Mouse (Mus musculus) spleen, adult 12 weeks (tissue): Measurements from ENCODE around the gene Prkca.

Experiments used
- DNase-seq: peaks from one replicate; pipeline ENCODE4 v3.0.0; 2022; ENCODE audit warnings: low spot score

Prkca gene

GRCm38 (mm10) chr11:107996896-107997670 is 346.6 kb downstream of the Prkca start:
- DNase-seq: no peak

- no peak for DNase-seq
Observed at GRCm38 (mm10) chr11:107994487-107994886, 349.2 kb downstream of the Prkca start.

- no peak for DNase-seq
Observed at GRCm38 (mm10) chr11:107993792-107994191, 349.9 kb downstream of the Prkca start.

GRCm38 (mm10) chr11:107992500-107992899 is 351.2 kb downstream of the Prkca start:
- DNase-seq: no peak

- no peak for DNase-seq
Observed at GRCm38 (mm10) chr11:107991990-107992389, 351.7 kb downstream of the Prkca start.

GRCm38 (mm10) chr11:107989241-107989640 is 354.5 kb downstream of the Prkca start:
- DNase-seq: no peak

- no peak for DNase-seq
Observed at GRCm38 (mm10) chr11:107985941-107986340, 357.8 kb downstream of the Prkca start.

- DNase-seq: no peak
Observed at GRCm38 (mm10) chr11:107983883-107984282, 359.8 kb downstream of the Prkca start.

- no peak for DNase-seq
Observed at GRCm38 (mm10) chr11:107983224-107983623, 360.5 kb downstream of the Prkca start.

GRCm38 (mm10) chr11:107982225-107982896 is 361.4 kb downstream of the Prkca start:
- DNase-seq: no peak

GRCm38 (mm10) chr11:107979497-107980174 is 364.1 kb downstream of the Prkca start:
- DNase-seq: no peak

- no peak for DNase-seq
Observed at GRCm38 (mm10) chr11:107969943-107970342, 373.8 kb downstream of the Prkca start.

GRCm38 (mm10) chr11:107968147-107968546 is 375.6 kb downstream of the Prkca start:
- no peak for DNase-seq

- DNase-seq: no peak
Observed at GRCm38 (mm10) chr11:107966229-107966628, 377.5 kb downstream of the Prkca start.

- no peak for DNase-seq
Observed at GRCm38 (mm10) chr11:107965449-107965848, 378.3 kb downstream of the Prkca start.

- no peak for DNase-seq
Observed at GRCm38 (mm10) chr11:107957566-107958350, 386.0 kb downstream of the Prkca start.

GRCm38 (mm10) chr11:107955191-107956062 is 388.3 kb downstream of the Prkca start:
- no peak for DNase-seq

- no peak for DNase-seq
Observed at GRCm38 (mm10) chr11:107951431-107951830, 392.3 kb downstream of the Prkca start.

- DNase-seq: no peak
Observed at GRCm38 (mm10) chr11:107950658-107951057, 393.1 kb downstream of the Prkca start.

- DNase-seq: no peak
Observed at GRCm38 (mm10) chr11:107950211-107950610, 393.5 kb downstream of the Prkca start.

GRCm38 (mm10) chr11:107947951-107948350 is 395.8 kb downstream of the Prkca start:
- no peak for DNase-seq
